Mouse (Mus musculus): Measurements from ENCODE around the gene Reg1. TPM values are rescaled to one million over a fixed set of nuclear protein-coding genes. Genes with fewer than 3 reads are reported as not detected.

Gene Reg1
- polyA plus RNA-seq, 1 experiment from 2014 or later, result not detected

GRCm38 (mm10) chr6:78469287-78469686, 46.8 kb downstream of the Reg1 start:
- no peak overlapping the region for H3K27ac ChIP-seq
- no peaks in the 10 kb centered on the region for H3K27me3 ChIP-seq (replicated peaks)
- H3K9ac ChIP-seq, result no peak overlapping the region
- no peak overlapping the region for H3K4me3 ChIP-seq
- no peaks in the 10 kb centered on the region for H3K4me1 ChIP-seq
- H3K4me2 ChIP-seq, result no peak overlapping the region
- H3K9me3 ChIP-seq (replicated peaks), result no peaks in the 10 kb centered on the region
- ATAC-seq, result no peak
- no peaks in the 10 kb centered on the region for H3K36me3 ChIP-seq
- WGBS (ENCODE audit: insufficient replicate concordance), result 54% methylated on average over 3 of the region's 3 CpGs

Other genes starting within 250 kb of the Reg1 start
- not detected in 2 replicates for gene Reg3b, start 52.1 kb upstream of the Reg1 start, polyA plus RNA-seq (2016; fragmentation: Nextera tagmentation; extraction: Ambion mirVana)
- not detected in 2 replicates for gene Reg3d, start 43.8 kb upstream of the Reg1 start, polyA plus RNA-seq (2016; fragmentation: Nextera tagmentation; extraction: Ambion mirVana)
- not detected in 2 replicates for gene Reg3a, start 42.0 kb upstream of the Reg1 start, polyA plus RNA-seq (2016; fragmentation: Nextera tagmentation; extraction: Ambion mirVana)
- gene Reg2, start 27.1 kb upstream of the Reg1 start, polyA plus RNA-seq (2016; fragmentation: Nextera tagmentation; extraction: Ambion mirVana), result not detected in 2 replicates
- gene Reg3g, start 46.2 kb downstream of the Reg1 start, polyA plus RNA-seq (2016; fragmentation: Nextera tagmentation; extraction: Ambion mirVana), result not detected in 2 replicates

Data from liver, embryonic 12.5 days (tissue).